Mouse (Mus musculus): Measurements from ENCODE around the gene Tbl3. TPM values are rescaled to one million over a fixed set of nuclear protein-coding genes. Genes with fewer than 3 reads are reported as not detected.

Tbl3 gene
- polyA plus RNA-seq (2017; shearing (Covaris generic)): 71.9 TPM

DNA sequence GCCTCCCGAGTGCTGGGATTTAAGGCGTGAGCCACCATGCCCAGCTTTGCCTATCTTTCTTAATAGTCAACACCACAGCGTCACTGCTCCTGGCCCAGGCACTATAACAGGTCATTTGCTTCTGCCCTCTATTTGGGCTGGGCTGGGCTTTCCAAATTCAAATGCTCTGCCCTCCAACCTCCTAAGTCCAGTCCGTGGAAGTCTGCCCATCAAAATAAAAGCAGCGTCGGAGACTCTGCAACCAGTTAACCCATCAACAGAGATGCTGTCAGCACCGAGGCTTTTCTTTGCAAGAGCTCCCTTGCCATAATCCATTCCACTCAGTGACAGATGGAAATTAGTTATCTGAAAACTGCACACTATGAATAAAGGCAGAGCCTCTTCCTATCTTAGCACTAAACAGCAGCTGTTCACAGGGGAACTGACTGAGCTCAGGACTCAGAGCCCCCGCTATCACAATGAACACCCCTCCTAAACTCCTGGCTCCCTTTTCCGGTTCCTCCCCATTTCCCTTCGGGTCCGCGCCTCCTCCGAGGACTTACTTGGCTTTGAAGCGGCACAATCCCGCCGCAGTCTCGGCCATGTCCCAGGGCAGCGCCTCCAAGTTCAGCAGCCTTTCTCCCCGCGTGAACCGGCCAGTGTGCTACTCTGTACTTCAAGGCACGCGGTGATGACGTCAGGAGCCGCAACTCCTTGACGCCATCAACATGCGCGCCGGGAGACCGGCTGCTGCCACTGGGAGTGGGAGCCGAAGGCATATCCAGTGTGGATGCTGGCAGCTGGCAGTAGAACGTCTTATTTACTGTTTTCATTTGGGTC, at the start of gene Tbl3:
Gene Tbl3 (minus strand): TSS at position 679 of the 819 bp plus-strand sequence.

DNA sequence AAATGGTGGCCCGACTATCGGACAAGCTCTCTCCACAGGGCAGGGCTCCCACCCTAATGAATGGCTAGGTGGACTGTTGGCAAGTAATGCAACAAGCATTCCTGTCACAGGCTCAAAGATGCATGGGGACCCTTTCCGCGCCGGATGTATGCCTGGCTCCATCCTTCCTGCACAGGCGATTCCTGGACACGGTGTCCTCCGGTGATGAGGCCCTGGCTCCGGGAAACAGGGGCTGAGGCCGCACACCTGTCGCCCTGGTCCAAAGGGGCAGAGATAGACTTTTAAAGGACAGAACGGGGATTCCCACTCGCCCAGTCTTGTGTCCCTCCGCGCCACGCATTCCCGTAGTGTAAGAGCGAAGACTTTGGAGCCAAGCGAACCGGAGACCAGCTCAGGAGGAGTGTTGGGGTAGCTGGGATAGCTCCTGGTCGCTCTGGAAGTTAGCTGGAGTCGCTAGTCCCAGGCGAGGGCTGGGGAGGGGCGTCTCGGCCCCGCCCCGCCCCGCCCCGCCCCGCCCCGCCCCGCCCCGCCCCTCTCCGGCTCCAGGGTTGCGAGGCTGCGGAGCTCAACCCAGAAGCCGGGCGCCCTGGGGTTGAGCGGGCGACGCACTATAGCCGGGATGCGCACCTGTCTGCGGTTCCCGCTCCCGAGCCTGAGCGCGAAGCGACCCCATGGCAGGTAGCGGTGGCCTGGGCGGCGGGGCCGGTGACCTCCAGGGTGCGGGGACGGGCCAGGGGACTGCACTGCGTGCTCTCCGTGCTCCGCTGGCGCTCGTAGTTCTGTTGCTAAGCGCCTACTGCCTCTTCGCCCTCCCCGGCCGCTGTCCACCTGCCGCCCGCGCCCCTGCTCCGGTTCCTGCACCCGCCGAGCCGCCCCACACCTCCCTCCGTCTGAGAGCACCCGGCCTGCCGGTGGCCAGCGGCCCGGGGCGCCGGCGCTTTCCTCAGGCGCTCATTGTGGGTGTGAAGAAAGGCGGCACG, 45.2 kb upstream of the Tbl3 start, which contains the start of gene Hs3st6:
Gene Hs3st6 (plus strand): TSS at position 574 of the 980 bp plus-strand sequence.

DNA sequence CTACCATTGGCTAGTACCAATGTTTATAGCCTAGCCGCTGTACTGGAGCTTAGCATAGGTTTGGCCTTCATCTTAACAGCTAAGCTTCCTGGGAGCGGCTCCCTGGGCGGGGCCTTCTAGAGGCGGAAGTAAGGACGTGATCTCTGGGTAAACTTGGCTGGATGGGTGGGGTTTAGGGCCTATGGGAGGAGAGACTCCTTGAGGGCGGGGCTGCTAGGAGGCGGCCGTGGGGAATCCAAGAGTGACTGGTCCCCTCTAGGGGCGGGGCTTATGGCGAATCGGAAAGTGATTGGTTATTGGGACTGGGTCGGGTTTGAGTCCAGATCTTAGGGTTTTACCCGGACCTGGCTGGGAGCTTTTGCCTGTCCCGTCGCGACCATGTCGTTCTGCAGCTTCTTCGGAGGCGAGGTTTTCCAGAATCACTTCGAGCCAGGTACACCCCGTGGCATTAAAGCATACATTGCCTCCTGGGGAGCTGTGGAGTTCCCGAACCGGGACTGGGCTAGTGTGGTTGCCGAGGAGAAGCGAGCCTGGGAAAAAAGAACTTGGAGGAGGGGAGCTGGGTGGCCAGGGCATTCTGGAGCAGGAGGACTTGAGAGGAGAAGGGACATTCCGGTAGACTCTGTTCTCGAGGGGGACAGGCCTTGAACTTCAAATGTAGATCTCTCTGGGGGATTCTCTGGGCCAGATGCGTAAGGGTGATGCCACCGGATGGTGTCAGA, 29.0 kb upstream of the Tbl3 start, which contains the start of gene Msrb1:
Gene Msrb1 (plus strand): TSS at position 313 of the 722 bp plus-strand sequence.

DNA sequence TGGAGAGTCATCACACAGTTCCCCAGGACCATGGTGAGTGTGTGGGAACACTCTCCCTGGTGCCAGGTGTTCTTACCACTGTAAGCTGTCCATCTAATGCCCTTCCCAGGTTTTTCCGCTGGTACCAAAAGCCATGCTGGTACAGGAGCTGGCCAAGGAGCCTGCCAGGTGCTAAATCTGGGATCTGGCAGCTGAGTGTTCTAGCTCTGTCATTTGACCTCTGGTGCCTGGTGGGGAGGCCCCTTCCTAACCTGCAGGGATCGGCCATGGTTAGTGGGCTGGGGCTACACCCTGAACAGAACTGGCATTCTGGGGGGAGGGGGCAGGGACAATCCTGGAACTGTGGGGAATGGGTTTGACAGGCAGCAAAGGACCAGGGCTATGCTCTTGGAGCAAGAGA, 20.2 kb upstream of the Tbl3 start, which contains the start of gene Rpl3l:
Gene Rpl3l (plus strand): TSS at position 203 of the 400 bp plus-strand sequence.

DNA sequence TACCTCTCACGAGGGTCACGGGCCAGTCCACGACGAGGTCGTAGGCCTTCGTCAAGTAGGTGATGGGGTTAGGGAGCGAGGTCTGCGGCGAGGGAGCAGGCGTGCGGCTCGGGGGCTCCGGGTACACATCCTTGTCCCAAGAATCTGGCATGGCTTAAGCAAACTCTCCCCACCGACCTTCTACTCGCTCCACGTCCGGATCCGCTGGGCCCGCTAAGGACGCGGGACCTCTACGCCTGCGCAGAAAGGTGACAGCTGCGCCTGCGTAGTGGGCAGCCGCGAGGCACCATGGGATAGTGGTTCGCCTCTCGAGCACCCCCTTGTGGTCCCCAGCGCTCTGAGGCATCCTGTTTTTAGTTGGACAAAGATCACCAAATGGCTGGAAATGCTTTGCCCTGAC, 16.7 kb upstream of the Tbl3 start, which contains the start of gene Ndufb10:
Gene Ndufb10 (minus strand): TSS at position 295 of the 400 bp plus-strand sequence.

DNA sequence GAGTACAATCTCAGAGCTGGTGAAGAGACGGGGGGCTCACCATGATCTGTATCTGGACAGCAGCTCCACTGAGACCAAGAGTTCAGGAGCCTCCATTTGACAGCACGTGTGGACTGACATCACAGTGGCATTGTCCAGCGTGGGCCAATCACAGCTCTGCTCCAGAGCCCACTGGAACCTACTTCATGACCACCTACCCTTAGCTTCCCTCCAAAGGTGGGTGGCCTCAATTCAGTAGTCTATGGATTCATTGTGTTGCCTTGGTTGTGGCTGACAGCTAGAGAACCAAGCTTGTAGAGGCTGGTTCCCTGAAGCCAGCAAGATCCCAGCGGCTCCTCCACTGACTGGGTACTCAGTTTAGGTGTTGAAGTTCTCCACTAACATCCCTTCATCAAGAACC, 10.5 kb upstream of the Tbl3 start, which contains the start of the genes Rnf151 and Rps2:
Gene Rnf151 (minus strand): TSS at position 121 of the 400 bp plus-strand sequence.
Gene Rps2 (plus strand): TSS at position 174 of the 400 bp plus-strand sequence.

DNA sequence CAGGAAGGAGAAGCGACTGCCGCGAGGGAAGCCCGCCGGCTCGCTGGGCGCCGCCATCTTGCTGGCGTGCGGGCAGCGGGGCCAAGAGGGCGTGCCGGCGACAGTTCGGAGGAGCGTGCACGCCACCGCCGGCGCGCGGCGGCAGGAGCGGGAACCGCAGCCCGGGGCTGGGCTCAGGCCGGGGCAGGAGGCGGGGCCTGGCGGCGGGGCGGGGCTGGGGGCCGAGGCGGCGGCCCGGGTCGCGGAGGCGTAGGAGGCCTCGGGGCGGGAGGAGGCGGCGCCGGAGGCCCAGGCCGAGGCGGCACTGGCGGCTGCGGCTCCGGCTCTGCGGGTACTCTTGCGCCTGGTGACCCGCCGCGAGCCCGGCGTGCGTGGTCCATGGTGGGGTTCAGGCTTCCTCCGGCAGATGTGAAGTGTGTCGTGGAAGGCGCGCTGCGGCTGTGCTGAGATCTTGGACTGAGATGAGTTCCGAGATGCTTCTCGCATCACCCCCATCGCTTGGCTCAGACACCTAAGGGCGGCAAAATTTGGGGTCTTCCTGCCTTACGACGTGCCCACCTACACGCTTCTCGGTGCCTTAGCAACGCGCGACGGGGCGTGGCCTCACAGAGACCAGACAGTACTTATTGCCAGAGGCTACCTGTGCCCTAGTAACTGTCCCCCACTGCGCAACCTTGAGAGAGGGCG, 11.3 kb downstream of the Tbl3 start, which contains the start of the genes Gfer and Noxo1:
Gene Gfer (minus strand): TSS at position 146 of the 687 bp plus-strand sequence.
Gene Noxo1 (plus strand): TSS at position 224 of the 687 bp plus-strand sequence.

DNA sequence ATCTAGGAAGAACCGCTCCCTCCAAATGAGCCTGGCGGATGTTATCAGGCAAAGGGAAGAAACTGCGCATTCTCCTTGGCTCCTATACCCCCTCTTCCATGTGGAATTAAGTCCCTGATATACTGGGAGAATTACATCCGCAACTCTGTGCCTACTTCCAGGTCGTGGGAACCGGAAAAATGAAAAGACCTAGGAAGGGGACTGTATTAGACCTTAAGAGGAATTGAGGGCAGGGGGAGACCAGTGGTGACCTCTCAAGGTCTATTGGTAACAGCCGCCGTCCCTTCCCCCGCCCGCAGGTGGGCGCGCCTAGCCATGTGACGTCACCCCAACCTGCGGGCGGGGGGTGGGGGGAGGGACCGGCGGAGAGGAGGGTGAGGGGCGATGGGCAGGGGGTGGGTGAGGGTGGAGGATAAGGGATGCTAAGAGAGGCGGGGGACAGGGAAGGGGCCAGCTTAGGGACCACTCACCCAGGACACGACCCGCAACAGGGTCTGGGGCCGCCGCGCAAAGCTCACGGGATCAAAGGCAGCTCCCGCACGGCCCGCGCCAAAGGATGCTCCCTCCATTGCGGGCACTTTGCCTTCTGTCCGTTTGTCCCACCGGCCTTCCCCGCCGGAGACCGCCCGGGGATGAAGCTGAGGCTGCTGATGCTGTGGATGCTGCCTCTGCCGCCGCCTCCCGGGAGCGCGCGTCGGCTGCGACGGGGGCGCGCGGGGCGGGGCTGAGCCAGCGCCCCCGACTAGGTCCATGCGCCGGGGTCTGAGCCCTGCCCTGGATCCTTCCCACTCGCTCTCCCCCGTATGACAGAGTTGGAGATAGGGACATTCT, 18.0 kb downstream of the Tbl3 start, which contains the start of gene Syngr3:
Gene Syngr3 (minus strand): TSS at position 705 of the 831 bp plus-strand sequence.

DNA sequence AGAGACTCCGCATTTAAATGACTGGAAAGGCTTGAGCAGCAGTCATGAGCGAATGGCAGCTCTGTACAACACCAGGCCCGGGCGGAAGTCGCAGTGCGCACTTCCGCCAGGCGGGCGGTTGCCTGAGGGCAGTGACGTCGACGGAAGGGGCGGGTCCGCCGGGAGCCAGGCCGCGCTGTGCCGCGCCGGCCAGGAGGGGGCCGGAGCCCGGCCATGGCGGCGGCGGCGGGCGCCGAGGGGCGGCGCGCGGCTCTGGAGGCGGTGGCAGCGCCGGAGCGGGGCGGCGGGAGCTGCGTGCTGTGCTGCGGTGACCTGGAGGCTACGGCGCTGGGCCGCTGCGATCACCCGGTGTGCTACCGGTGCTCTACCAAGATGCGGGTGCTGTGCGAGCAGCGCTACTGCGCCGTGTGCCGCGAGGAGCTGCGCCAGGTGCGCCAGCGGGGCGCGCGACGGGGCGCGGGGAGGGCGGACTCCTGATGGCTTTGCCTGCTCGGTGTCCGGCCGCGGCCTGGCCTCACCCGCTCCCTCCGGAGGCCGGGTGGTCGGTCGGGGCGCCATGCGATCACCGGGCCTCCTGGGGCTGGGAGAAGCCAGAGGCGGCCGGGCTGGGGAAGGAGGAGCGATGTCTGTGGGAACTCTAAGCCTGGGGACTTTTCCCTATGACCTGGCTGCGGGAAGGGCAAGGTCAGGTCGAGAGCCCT, 37.8 kb downstream of the Tbl3 start, which contains the start of gene Zfp598:
Gene Zfp598 (plus strand): TSS at position 143 of the 701 bp plus-strand sequence.

DNA sequence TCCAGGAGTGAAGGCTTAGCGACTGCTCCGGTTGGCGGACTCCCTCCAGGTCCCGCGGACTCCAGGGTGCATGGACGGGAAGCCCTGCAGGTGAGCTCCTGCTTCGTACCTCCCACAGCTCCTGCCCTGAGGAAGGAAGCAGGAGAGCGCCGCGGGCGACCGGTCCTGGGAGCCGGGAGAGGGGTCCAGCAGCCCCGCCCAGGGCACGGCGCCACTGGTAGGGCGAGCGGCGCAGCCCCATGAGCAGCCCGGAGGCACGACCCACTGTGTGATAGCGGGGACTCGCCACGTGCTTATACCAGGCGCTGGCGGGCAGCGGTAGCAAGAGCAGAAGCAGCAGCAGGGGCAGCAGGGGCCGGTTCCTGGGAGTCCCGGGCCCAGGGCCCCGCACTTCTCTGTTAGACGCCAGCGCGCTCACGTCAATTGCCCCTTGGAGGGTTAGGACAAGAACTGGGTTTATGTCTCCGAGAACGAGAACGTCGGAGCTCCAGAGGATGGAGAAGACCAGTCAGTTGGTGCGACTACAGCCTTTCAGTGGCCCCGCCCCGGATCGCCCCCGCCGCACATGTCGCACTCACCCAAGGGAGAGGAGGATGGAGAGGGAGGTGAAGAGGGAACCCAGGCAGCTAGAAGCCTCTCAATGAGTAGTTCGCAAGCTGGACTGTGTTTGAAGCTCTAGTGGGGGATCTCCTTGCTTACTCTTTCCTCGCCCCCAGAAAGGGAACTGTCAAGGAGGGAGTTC, 49.3 kb downstream of the Tbl3 start, which contains the start of gene Npw:
Gene Npw (minus strand): TSS at position 441 of the 742 bp plus-strand sequence.

DNA sequence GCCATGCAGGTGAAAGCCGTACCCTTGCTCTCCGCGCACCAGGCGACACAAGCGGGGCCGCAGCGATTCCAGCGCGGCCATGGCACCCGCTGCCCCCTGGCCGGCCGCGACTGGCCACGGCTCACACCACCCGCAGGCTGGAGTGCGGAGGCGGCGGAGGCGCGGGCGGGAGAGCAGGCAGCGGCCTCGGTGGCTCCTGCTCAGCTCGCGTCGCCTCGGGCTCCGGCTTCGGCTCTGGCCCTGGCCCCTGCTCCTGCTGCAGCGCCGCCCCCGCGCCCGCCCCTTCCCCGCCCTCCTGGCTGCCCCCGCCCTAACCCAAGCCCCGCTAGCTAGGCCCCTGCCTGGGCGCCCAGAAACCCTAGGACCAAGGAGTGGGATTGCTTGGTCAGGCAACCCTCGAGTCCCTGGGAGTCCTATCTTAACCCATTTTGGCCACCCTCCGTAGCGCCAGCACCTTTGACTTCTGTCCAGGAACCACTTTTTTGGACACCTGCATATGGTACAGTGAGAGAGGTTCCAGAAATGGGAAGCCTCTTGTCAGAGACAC, 57.3 kb downstream of the Tbl3 start, which contains the start of gene Slc9a3r2:
Gene Slc9a3r2 (minus strand): TSS at position 258 of the 547 bp plus-strand sequence.

Other genes starting within 250 kb of the Tbl3 start
- gene E4f1, start 237.3 kb downstream of the Tbl3 start, polyA plus RNA-seq (2017; shearing (Covaris generic)): 58.6 TPM
- gene Pgp, start 237.3 kb downstream of the Tbl3 start, polyA plus RNA-seq (2017; shearing (Covaris generic)): 2.4 TPM
- not detected for gene Bricd5, start 233.8 kb downstream of the Tbl3 start, polyA plus RNA-seq (2017; shearing (Covaris generic))
- 30.8 TPM for gene Mlst8, start 228.6 kb downstream of the Tbl3 start, polyA plus RNA-seq (2017; shearing (Covaris generic))
- 0.15 TPM for gene Caskin1, start 219.1 kb downstream of the Tbl3 start, polyA plus RNA-seq (2017; shearing (Covaris generic))
- 110 TPM for gene Traf7, start 179.7 kb downstream of the Tbl3 start, polyA plus RNA-seq (2017; shearing (Covaris generic))
- 5.0 TPM for gene Rab26, start 173.4 kb downstream of the Tbl3 start, polyA plus RNA-seq (2017; shearing (Covaris generic))
- gene Pkd1, start 157.8 kb downstream of the Tbl3 start, polyA plus RNA-seq (2017; shearing (Covaris generic)): 18.9 TPM
- 52.7 TPM for gene Tsc2, start 75.0 kb downstream of the Tbl3 start, polyA plus RNA-seq (2017; shearing (Covaris generic))
- gene Nthl1, start 75.0 kb downstream of the Tbl3 start, polyA plus RNA-seq (2017; shearing (Covaris generic)): 6.2 TPM
- not detected for gene Slc9a3r2, start 57.3 kb downstream of the Tbl3 start, polyA plus RNA-seq (2017; shearing (Covaris generic))
- not detected for gene Npw, start 49.2 kb downstream of the Tbl3 start, polyA plus RNA-seq (2017; shearing (Covaris generic))
- gene Zfp598, start 38.0 kb downstream of the Tbl3 start, polyA plus RNA-seq (2017; shearing (Covaris generic)): 2.3 TPM
- gene Syngr3, start 17.7 kb downstream of the Tbl3 start, polyA plus RNA-seq (2017; shearing (Covaris generic)): 0.40 TPM
- gene Gfer, start 11.5 kb downstream of the Tbl3 start, polyA plus RNA-seq (2017; shearing (Covaris generic)): 7.7 TPM
- 1.7 TPM for gene Noxo1, start 11.4 kb downstream of the Tbl3 start, polyA plus RNA-seq (2017; shearing (Covaris generic))
- gene Rnf151, start 10.4 kb upstream of the Tbl3 start, polyA plus RNA-seq (2017; shearing (Covaris generic)): not detected
- gene Rps2, start 10.5 kb upstream of the Tbl3 start, polyA plus RNA-seq (2017; shearing (Covaris generic)): 660 TPM
- gene Ndufb10, start 16.8 kb upstream of the Tbl3 start, polyA plus RNA-seq (2017; shearing (Covaris generic)): 257 TPM
- gene Rpl3l, start 20.2 kb upstream of the Tbl3 start, polyA plus RNA-seq (2017; shearing (Covaris generic)): not detected
- gene Msrb1, start 29.0 kb upstream of the Tbl3 start, polyA plus RNA-seq (2017; shearing (Covaris generic)): 20.9 TPM
- not detected for gene Hs3st6, start 45.3 kb upstream of the Tbl3 start, polyA plus RNA-seq (2017; shearing (Covaris generic))
- not detected for gene Meiob, start 96.6 kb upstream of the Tbl3 start, polyA plus RNA-seq (2017; shearing (Covaris generic))
- gene Hagh, start 132.5 kb upstream of the Tbl3 start, polyA plus RNA-seq (2017; shearing (Covaris generic)): 49.6 TPM
- 2.7 TPM for gene Fahd1, start 142.7 kb upstream of the Tbl3 start, polyA plus RNA-seq (2017; shearing (Covaris generic))
- not detected for gene Igfals, start 158.3 kb upstream of the Tbl3 start, polyA plus RNA-seq (2017; shearing (Covaris generic))
- 113 TPM for gene Nubp2, start 178.7 kb upstream of the Tbl3 start, polyA plus RNA-seq (2017; shearing (Covaris generic))
- 58.4 TPM for gene Spsb3, start 179.0 kb upstream of the Tbl3 start, polyA plus RNA-seq (2017; shearing (Covaris generic))
- gene Eme2, start 187.4 kb upstream of the Tbl3 start, polyA plus RNA-seq (2017; shearing (Covaris generic)): 64.8 TPM
- gene Mrps34, start 187.5 kb upstream of the Tbl3 start, polyA plus RNA-seq (2017; shearing (Covaris generic)): 40.9 TPM
- 69.5 TPM for gene Nme3, start 188.8 kb upstream of the Tbl3 start, polyA plus RNA-seq (2017; shearing (Covaris generic))
- 46.1 TPM for gene Mapk8ip3, start 229.3 kb upstream of the Tbl3 start, polyA plus RNA-seq (2017; shearing (Covaris generic))